Mouse (Mus musculus) neural tube, embryonic 14.5 days (tissue): ENCODE data around the gene Agps. TPM values are rescaled to one million over a fixed set of nuclear protein-coding genes. Genes with fewer than 3 reads are reported as not detected.
"Not testable (repeated sequence)": the region's sequence is repeated elsewhere in the genome, so short reads cannot be mapped to it uniquely, and the experiment has no call there.

ENCODE experiments used
- ATAC-seq: fragments of 200-750 bp; cut with Nextera tagmentation; 2 replicates; pipeline ENCODE4 v1.8.0; 2017; ENCODE audit warnings: low read depth, mild to moderate bottlenecking, moderate TSS enrichment, moderate library complexity
- H3K27ac ChIP-seq: fragments of 300-500 bp; sonication (generic); 2 replicates; pipeline ENCODE4 v1.5.1; 2014; ENCODE audit warnings: low read depth, mild to moderate bottlenecking, control low read depth, low read length, moderate library complexity, mixed read lengths
- H3K27me3 ChIP-seq: fragments of 300-500 bp; sonication (generic); 2 replicates; pipeline ENCODE4 v1.6.1; 2014; ENCODE audit warnings: low read length; ENCODE audit not compliant: control insufficient read depth, insufficient read depth
- H3K36me3 ChIP-seq: fragments of 300-500 bp; sonication (generic); 2 replicates; pipeline ENCODE4 v1.6.1; 2014; ENCODE audit warnings: low read length, mixed read lengths; ENCODE audit not compliant: control insufficient read depth, insufficient read depth
- H3K4me1 ChIP-seq: fragments of 300-500 bp; sonication (generic); 2 replicates; pipeline ENCODE4 v1.6.1; 2014; ENCODE audit warnings: low read length; ENCODE audit not compliant: control insufficient read depth, insufficient read depth
- H3K4me2 ChIP-seq: fragments of 300-500 bp; sonication (generic); 2 replicates; pipeline ENCODE4 v1.6.1; 2014; ENCODE audit warnings: mild to moderate bottlenecking, low read depth, low read length, control low read depth
- H3K4me3 ChIP-seq: fragments of 300-500 bp; sonication (generic); 2 replicates; pipeline ENCODE4 v1.5.1; 2014; ENCODE audit warnings: low read depth, low read length, control low read depth, mixed read lengths
- H3K9ac ChIP-seq: fragments of 300-500 bp; sonication (generic); replicated peaks from 2 replicates; pipeline ENCODE4 v1.6.1; 2014; ENCODE audit warnings: low read depth, mild to moderate bottlenecking, control low read depth, low read length, mixed read lengths
- H3K9me3 ChIP-seq: fragments of 300-500 bp; sonication (generic); 2 replicates; pipeline ENCODE4 v1.6.1; 2016; ENCODE audit warnings: low read length; ENCODE audit not compliant: control insufficient read depth
- whole genome bisulfite sequencing: fragments of 180-500 bp; shearing (Covaris S2); extraction: QIAGEN DNeasy Blood & Tissue Kit; methylation state at CpG from one replicate; pipeline ENCODE4 v1.1.7; 2014; 5-methylcytosine and 5-hydroxymethylcytosine counted together
- polyA plus RNA-seq: library from polyadenylated mRNA; unstranded; fragments of >200 nt; fragmentation: Nextera tagmentation; extraction: Ambion mirVana; gene quantifications from 2 replicates; pipeline ENCODE4 v1.2.1, GENCODE M21; 2014

The Agps gene
- polyA plus RNA-seq, 1 experiment from 2014 or later, result 35.1 TPM

GRCm38 (mm10) chr2:75976070-75976469, 144.1 kb downstream of the Agps start:
- H3K9ac ChIP-seq, H3K27me3 ChIP-seq, H3K4me2 ChIP-seq, H3K27ac ChIP-seq, H3K36me3 ChIP-seq, H3K4me3 ChIP-seq, ATAC-seq, H3K9me3 ChIP-seq, H3K4me1 ChIP-seq: not testable (repeated sequence)
- 90% methylated on average over 2 of the region's 2 CpGs for WGBS

- not testable (repeated sequence) for H3K9me3 ChIP-seq, H3K9ac ChIP-seq, H3K4me1 ChIP-seq, H3K27ac ChIP-seq, H3K27me3 ChIP-seq, H3K4me2 ChIP-seq, H3K36me3 ChIP-seq, H3K4me3 ChIP-seq
- WGBS, result 21% methylated on average over 14 of the region's 24 CpGs
- ATAC-seq, result peak; percentile 50
Observed at GRCm38 (mm10) chr2:75977752-75978368, 145.9 kb downstream of the Agps start, which contains the start of gene Ttc30a2. Gene Ttc30a2, minus strand, starts transcription at chr2:75978170.

Other genes with a start within 250 kb of the Agps start
- gene Hnrnpa3, start 172.9 kb upstream of the Agps start, polyA plus RNA-seq, result 130 and 168 TPM in 2 replicates
- 7.8 and 14.5 TPM in 2 replicates for gene Nfe2l2, start 127.5 kb upstream of the Agps start, polyA plus RNA-seq
- 18.3 and 20.2 TPM in 2 replicates for gene Ttc30b, start 106.4 kb downstream of the Agps start, polyA plus RNA-seq
- gene Ttc30a2, start 146.0 kb downstream of the Agps start, polyA plus RNA-seq, result 1.2 and 1.8 TPM in 2 replicates
- gene Ttc30a1, start 149.8 kb downstream of the Agps start, polyA plus RNA-seq, result 7.7 and 7.9 TPM in 2 replicates